Mouse (Mus musculus): Measurements from ENCODE around the gene Kcnj1. TPM values are rescaled to one million over a fixed set of nuclear protein-coding genes. Genes with fewer than 3 reads are reported as not detected.
A peak's percentile ranks its signal among the peaks of the same experiment; 100 is the strongest.

Kcnj1 gene
- not detected in 2 replicates for polyA plus RNA-seq (2012; rRNA removed)
- not detected in 2 replicates for polyA plus RNA-seq (2014; fragmentation: Nextera tagmentation; extraction: Ambion mirVana)

DNA sequence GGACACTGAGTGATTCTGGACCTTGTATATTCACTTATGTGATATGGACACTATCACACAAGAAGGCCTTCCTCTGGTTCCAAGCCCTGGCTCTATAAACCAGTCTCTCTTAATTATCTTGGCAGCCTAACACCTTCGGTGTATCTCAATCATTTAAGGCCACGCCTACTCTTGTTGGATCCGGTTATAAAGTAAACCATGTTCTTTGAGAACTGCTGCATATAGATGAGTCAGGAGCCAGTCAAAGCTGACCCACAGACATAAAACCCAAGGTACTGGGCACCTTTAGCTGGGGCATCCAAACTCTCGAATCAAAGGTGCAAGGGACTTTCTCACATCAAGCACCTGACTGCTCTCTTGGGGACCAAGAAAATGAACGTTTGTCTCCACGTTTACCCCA, at the start of gene Kcnj1:
Gene Kcnj1, plus strand, starts transcription at position 292 of the 400 bp plus-strand sequence.
- no peak within 1 kb of the TSS for H3K4me2 ChIP-seq (ENCODE audit: low read depth)
- 51% methylated on average over 6 of the region's 6 CpGs for WGBS (ENCODE audit: insufficient replicate concordance)

DNA sequence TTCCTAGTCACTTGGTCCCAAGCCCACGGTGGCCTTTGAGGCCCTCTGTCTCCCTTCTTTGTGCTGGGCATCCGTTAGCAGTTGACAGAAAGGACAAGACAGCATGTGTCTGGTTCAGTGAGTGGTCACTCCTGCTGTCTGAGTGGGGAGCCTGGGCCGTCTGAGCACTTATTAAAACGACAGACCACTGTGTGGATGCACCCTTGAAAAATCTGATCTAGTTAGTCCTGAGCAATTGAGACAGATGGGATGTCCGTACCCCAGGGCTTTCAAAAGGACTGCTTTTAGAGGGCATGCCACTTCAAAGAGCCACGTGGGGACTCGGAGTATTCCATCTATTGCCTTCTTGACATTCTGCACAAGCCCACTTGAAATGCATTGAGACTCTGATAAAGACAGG, 48.7 kb upstream of the Kcnj1 start:
- Histone ChIP-seq H3K4me2 (ENCODE audit: low read depth) (no peak overlapping the region), H3K27me3 (ENCODE audit: control insufficient read depth, insufficient read depth, low read length) (no peaks in the 10 kb centered on the region)
- WGBS (ENCODE audit: insufficient replicate concordance): 54% methylated on average over 7 of the region's 7 CpGs

More for the DNA sequence above, at the start of gene Kcnj1:
- ATAC-seq (ENCODE audit: insufficient read depth) (no peak), DNase-seq (ENCODE audit: low read depth in 3 of 3, low spot score in 3 of 3) (no peak)
- Histone ChIP-seq H3K27ac (no peak within 1 kb of the TSS), H3K27me3 (ENCODE audit: control insufficient read depth, insufficient read depth, low read length) (no peaks in the 10 kb centered on the region), H3K9ac (replicated peaks) (no peak within 1 kb of the TSS), H3K36me3 (replicated peaks; ENCODE audit: control insufficient read depth, insufficient read depth, low read depth) (no peaks in the 10 kb centered on the region), H3K4me1 (replicated peaks; ENCODE audit: control insufficient read depth in 2 of 2, insufficient read depth in 2 of 2, low read length in 1 of 2) (no peaks in the 10 kb centered on the region), H3K4me3 (ENCODE audit: insufficient read depth in 1 of 2, low read depth in 2 of 2, low read length in 2 of 2) (no peak within 1 kb of the TSS), H3K9me3 (ENCODE audit: control insufficient read depth, low read length) (no peaks in the 10 kb centered on the region)
- TF ChIP-seq EP300 (IDR thresholded peaks at IDR 0.05; ENCODE audit: low read depth) (no peak), CTCF (IDR thresholded peaks at IDR 0.05; ENCODE audit: low read depth) (no peak)

DNA sequence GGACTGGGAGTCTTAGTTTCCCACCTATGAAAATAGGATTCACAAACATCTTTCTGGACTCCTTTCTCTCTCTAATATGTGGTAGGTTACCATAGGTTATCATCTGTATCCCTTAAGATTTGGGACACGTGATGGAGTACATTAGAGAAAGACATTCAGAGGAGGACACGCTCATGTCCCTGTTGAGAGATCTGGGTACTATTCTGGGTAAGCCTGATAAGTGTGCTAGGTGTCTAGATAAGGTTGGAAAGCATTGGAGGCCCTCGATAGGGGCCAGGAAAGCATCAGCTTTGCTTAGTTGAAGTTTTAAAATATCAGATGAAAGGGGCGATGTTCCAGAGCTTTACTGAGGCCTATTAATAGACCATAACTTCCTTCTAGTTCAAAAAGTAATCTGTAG, 43.5 kb upstream of the Kcnj1 start:
- TF ChIP-seq CTCF (IDR thresholded peaks at IDR 0.05; ENCODE audit: low read depth): no peak
- TF ChIP-seq EP300 (IDR thresholded peaks at IDR 0.05; ENCODE audit: low read depth): peak; percentile 33; the same call in 1 of the 2 replicates
- peaks cover 0 to 10% of the 10 kb centered on the region in 2 experiments; a peak in 3 of 4 replicates for H3K4me1 ChIP-seq (replicated peaks; ENCODE audit: control insufficient read depth in 2 of 2, insufficient read depth in 2 of 2, low read length in 1 of 2)
- no peak overlapping the region for H3K27ac ChIP-seq
- H3K4me2 ChIP-seq (ENCODE audit: low read depth): no peak overlapping the region
- H3K9ac ChIP-seq (replicated peaks): no peak overlapping the region
- no peaks in the 10 kb centered on the region for H3K9me3 ChIP-seq (ENCODE audit: control insufficient read depth, low read length)
- no peak for DNase-seq (ENCODE audit: low read depth in 3 of 3, low spot score in 3 of 3)
- ATAC-seq (ENCODE audit: insufficient read depth): peak; percentile 51; the same call in 1 of the 2 replicates
- no peaks in the 10 kb centered on the region for H3K36me3 ChIP-seq (replicated peaks; ENCODE audit: control insufficient read depth, insufficient read depth, low read depth)
- 21% methylated on average over 4 of the region's 4 CpGs for WGBS (ENCODE audit: insufficient replicate concordance)
- H3K27me3 ChIP-seq (ENCODE audit: control insufficient read depth, insufficient read depth, low read length): no peaks in the 10 kb centered on the region
- H3K4me3 ChIP-seq (ENCODE audit: insufficient read depth in 1 of 2, low read depth in 2 of 2, low read length in 2 of 2): no peak overlapping the region

More for the DNA sequence above, 48.7 kb upstream of the Kcnj1 start:
- TF ChIP-seq CTCF (IDR thresholded peaks at IDR 0.05; ENCODE audit: low read depth) (no peak), EP300 (IDR thresholded peaks at IDR 0.05; ENCODE audit: low read depth) (no peak)
- Histone ChIP-seq H3K9ac (replicated peaks) (no peak overlapping the region), H3K27ac (no peak overlapping the region), H3K4me3 (ENCODE audit: insufficient read depth in 1 of 2, low read depth in 2 of 2, low read length in 2 of 2) (no peak overlapping the region), H3K9me3 (ENCODE audit: control insufficient read depth, low read length) (no peaks in the 10 kb centered on the region), H3K4me1 (replicated peaks; ENCODE audit: control insufficient read depth in 2 of 2, insufficient read depth in 2 of 2, low read length in 1 of 2) (peaks cover 0 to 4% of the 10 kb centered on the region in 2 experiments; a peak in 3 of 4 replicates), H3K36me3 (replicated peaks; ENCODE audit: control insufficient read depth, insufficient read depth, low read depth) (no peaks in the 10 kb centered on the region)
- ATAC-seq (ENCODE audit: insufficient read depth) (no peak), DNase-seq (ENCODE audit: low read depth in 3 of 3, low spot score in 3 of 3) (no peak)

DNA sequence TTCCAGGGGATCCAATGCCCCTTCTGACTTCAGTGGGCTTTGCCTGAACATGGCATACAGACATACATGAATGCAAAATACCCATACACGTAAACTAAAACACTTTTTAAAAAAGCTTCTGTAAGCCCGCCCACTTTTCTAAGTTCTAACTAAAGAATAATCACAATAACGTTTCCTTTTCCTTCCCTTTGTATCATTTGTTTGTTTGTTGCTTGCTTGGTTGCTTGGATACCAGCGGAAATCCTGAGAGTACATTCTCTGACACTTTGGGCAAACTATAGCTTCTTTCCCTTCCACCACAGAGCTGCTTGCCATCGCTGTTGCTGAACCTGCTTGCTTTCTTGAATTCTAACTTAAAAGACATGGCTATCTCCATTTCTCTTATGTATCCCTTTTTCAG, 41.1 kb upstream of the Kcnj1 start:
- TF ChIP-seq EP300 (IDR thresholded peaks at IDR 0.05; ENCODE audit: low read depth) (no peak), CTCF (IDR thresholded peaks at IDR 0.05; ENCODE audit: low read depth) (no peak)
- H3K27ac ChIP-seq: no peak overlapping the region
- no peaks in the 10 kb centered on the region for H3K36me3 ChIP-seq (replicated peaks; ENCODE audit: control insufficient read depth, insufficient read depth, low read depth)
- DNase-seq (ENCODE audit: low read depth in 3 of 3, low spot score in 3 of 3) (no peak), ATAC-seq (ENCODE audit: insufficient read depth) (no peak)
- no peak overlapping the region for H3K9ac ChIP-seq (replicated peaks)
- WGBS (ENCODE audit: insufficient replicate concordance): 56% methylated on average over 5 of the region's 5 CpGs
- H3K4me2 ChIP-seq (ENCODE audit: low read depth): no peak overlapping the region
- no peak overlapping the region for H3K4me3 ChIP-seq (ENCODE audit: insufficient read depth in 1 of 2, low read depth in 2 of 2, low read length in 2 of 2)
- H3K9me3 ChIP-seq (ENCODE audit: control insufficient read depth, low read length): no peaks in the 10 kb centered on the region
- no peaks in the 10 kb centered on the region for H3K27me3 ChIP-seq (ENCODE audit: control insufficient read depth, insufficient read depth, low read length)
- H3K4me1 ChIP-seq (replicated peaks; ENCODE audit: control insufficient read depth in 2 of 2, insufficient read depth in 2 of 2, low read length in 1 of 2): peaks cover 0 to 16% of the 10 kb centered on the region in 2 experiments; a peak in 3 of 4 replicates

DNA sequence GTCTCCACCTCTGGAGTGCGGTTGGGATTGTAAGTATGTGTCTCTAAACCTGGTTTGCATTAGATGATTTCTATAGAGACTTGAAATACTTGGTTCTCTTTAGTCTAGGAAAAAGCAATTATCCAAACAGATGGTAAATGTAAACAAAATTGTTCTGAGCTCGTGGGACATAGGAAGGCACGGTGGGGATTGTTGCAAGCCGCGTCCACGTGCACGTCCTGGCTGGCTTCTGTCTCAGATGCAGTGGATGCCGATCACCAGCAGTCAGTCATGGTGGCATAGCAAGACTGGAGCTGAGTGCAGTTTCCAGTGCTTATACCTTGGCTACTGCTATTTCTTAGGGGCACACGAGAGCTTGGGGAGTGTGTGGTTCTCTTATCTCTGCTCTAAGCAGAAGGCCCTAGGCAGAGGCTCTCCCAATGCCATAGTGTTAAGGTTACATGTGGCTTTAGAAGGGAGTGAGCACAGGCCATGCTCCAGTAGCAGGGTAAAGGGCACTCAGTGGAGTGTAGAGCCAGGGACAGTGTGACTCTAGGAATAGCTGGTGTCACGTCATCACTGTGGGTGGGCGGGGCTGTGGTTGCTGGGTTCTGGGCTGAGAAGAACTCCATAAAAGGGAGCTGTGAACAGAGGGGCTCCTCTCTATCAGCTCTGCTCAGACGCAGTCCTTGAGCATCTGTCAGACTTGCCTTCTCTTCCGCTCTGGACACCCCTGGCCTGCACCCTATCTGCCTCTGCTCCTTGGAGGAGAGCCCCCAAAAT, 36.7 kb upstream of the Kcnj1 start:
- DNase-seq (ENCODE audit: low read depth in 3 of 3, low spot score in 3 of 3) (no peak), ATAC-seq (ENCODE audit: insufficient read depth) (peak; percentile 69)
- Histone ChIP-seq H3K9me3 (ENCODE audit: control insufficient read depth, low read length) (no peaks in the 10 kb centered on the region), H3K9ac (replicated peaks) (no peak overlapping the region), H3K4me1 (replicated peaks; ENCODE audit: control insufficient read depth in 2 of 2, insufficient read depth in 2 of 2, low read length in 1 of 2) (peaks cover 0 to 10% of the 10 kb centered on the region in 2 experiments; a peak in 3 of 4 replicates), H3K4me2 (ENCODE audit: low read depth) (no peak overlapping the region), H3K4me3 (ENCODE audit: insufficient read depth in 1 of 2, low read depth in 2 of 2, low read length in 2 of 2) (no peak overlapping the region), H3K36me3 (replicated peaks; ENCODE audit: control insufficient read depth, insufficient read depth, low read depth) (no peaks in the 10 kb centered on the region), H3K27ac (no peak overlapping the region), H3K27me3 (ENCODE audit: control insufficient read depth, insufficient read depth, low read length) (no peaks in the 10 kb centered on the region)
- WGBS (ENCODE audit: insufficient replicate concordance): 55% methylated on average over 13 of the region's 13 CpGs
- no peak for TF ChIP-seq EP300 (IDR thresholded peaks at IDR 0.05; ENCODE audit: low read depth)
- no peak for TF ChIP-seq CTCF (IDR thresholded peaks at IDR 0.05; ENCODE audit: low read depth)

Measured in liver, embryonic 14.5 days (tissue).